Mouse (Mus musculus) liver, embryonic 11.5 days (tissue): ENCODE results near the gene Clrn3. TPM values are rescaled to one million over a fixed set of nuclear protein-coding genes. Genes with fewer than 3 reads are reported as not detected.

Source experiments
- ATAC-seq: fragments of 200-750 bp; cut with Nextera tagmentation; replicated peaks from 2 replicates; pipeline ENCODE4 v1.8.0; 2017; ENCODE audit warnings: moderate number of reproducible peaks, mild to moderate bottlenecking, moderate TSS enrichment, moderate library complexity; ENCODE audit not compliant: low FRiP score
- DNase-seq: peaks from one replicate; pipeline ENCODE4 v3.0.0-alpha.2; 2017; ENCODE audit warnings: low spot score
- H3K27ac ChIP-seq: fragments of 300-500 bp; sonication (generic); 2 replicates; pipeline ENCODE4 v1.5.1; 2014; ENCODE audit warnings: mild to moderate bottlenecking, low read depth, low read length, control low read depth
- H3K27me3 ChIP-seq: fragments of 300-500 bp; sonication (generic); replicated peaks from 2 replicates; pipeline ENCODE4 v1.6.1; 2014; ENCODE audit warnings: low read length, mixed read lengths; ENCODE audit not compliant: control insufficient read depth, insufficient read depth
- H3K36me3 ChIP-seq: fragments of 300-500 bp; sonication (generic); 2 replicates; pipeline ENCODE4 v1.6.1; 2014; ENCODE audit warnings: mild to moderate bottlenecking, low read length, moderate library complexity, mixed read lengths; ENCODE audit not compliant: control insufficient read depth, insufficient read depth
- H3K4me1 ChIP-seq: fragments of 300-500 bp; sonication (generic); replicated peaks from 2 replicates; pipeline ENCODE4 v1.6.1; 2014; ENCODE audit warnings: low read length, mixed read lengths; ENCODE audit not compliant: control insufficient read depth, insufficient read depth
- H3K4me2 ChIP-seq: fragments of 300-500 bp; sonication (generic); 2 replicates; pipeline ENCODE4 v1.6.1; 2014; ENCODE audit warnings: mild to moderate bottlenecking, control low read depth, moderate library complexity
- H3K4me3 ChIP-seq: fragments of 300-500 bp; sonication (generic); 2 replicates; pipeline ENCODE4 v1.5.1; 2014; ENCODE audit warnings: low read depth, low read length, control low read depth
- H3K9ac ChIP-seq: fragments of 300-500 bp; sonication (generic); 2 replicates; pipeline ENCODE4 v1.6.1; 2014; ENCODE audit warnings: low read depth, low read length, control low read depth
- H3K9me3 ChIP-seq: fragments of 300-500 bp; sonication (generic); 2 replicates; pipeline ENCODE4 v1.6.1; 2016; ENCODE audit warnings: low read length, inconsistent platforms, mixed read lengths; ENCODE audit not compliant: control insufficient read depth
- WGBS: fragments of 180-500 bp; shearing (Covaris S2); extraction: QIAGEN DNeasy Blood & Tissue Kit; methylation state at CpG from one replicate; pipeline ENCODE4 v1.1.7; 2014; 5-methylcytosine and 5-hydroxymethylcytosine counted together
- polyA plus RNA-seq: library from polyadenylated mRNA; unstranded; fragments of >200 nt; fragmentation: Nextera tagmentation; extraction: Ambion mirVana; gene quantifications from 2 replicates; pipeline ENCODE4 v1.2.1, GENCODE M21; 2014

The Clrn3 gene
- polyA plus RNA-seq, 1 experiment from 2014 or later: 0.04 TPM

GRCm38 (mm10) chr7:135560280-135560679 lies 31.8 kb upstream of the Clrn3 start:
- Histone ChIP-seq H3K9me3 (no peaks in the 10 kb centered on the region), H3K4me2 (no peak overlapping the region), H3K27me3 (no peaks in the 10 kb centered on the region), H3K9ac (no peak overlapping the region), H3K27ac (no peak overlapping the region), H3K4me1 (no peaks in the 10 kb centered on the region; the same call in 1 of the 2 replicates), H3K36me3 (no peaks in the 10 kb centered on the region), H3K4me3 (no peak overlapping the region)
- 76% methylated on average over 1 of the region's 1 CpGs for WGBS
- no peak for ATAC-seq
- no peak for DNase-seq

GRCm38 (mm10) chr7:135556663-135557402 lies 28.4 kb upstream of the Clrn3 start:
- Histone ChIP-seq H3K9ac (no peak overlapping the region), H3K27me3 (no peaks in the 10 kb centered on the region), H3K27ac (no peak overlapping the region), H3K36me3 (no peaks in the 10 kb centered on the region), H3K9me3 (no peaks in the 10 kb centered on the region), H3K4me3 (no peak overlapping the region), H3K4me1 (peaks cover 6% of the 10 kb centered on the region; the same call in 1 of the 2 replicates), H3K4me2 (no peak overlapping the region)
- 62% methylated on average over 3 of the region's 3 CpGs for WGBS
- ATAC-seq: no peak
- DNase-seq: no peak

DNA sequence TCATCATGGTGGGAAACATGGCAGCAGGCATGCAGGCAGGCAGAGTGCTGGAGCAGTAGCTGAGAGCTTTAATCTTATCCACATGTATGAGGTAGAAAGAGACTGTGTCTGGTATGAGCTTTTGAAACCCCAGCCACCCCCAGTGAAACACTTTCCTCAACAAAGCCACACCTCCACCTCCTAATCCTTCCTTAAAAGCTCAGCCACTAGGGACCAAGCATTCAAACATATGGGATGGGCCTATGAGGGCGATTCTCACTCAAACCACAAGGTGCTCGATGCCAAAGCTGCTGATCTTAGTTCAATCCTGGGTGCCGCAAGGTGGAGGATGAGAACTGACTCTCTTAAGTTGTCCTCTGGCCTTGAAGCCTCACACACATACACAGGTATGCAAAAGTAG lies 25.1 kb upstream of the Clrn3 start:
- Histone ChIP-seq H3K4me1 (peaks cover 14% of the 10 kb centered on the region; the same call in 1 of the 2 replicates), H3K4me2 (no peak overlapping the region), H3K4me3 (no peak overlapping the region), H3K36me3 (no peaks in the 10 kb centered on the region), H3K9ac (no peak overlapping the region), H3K27me3 (no peaks in the 10 kb centered on the region), H3K27ac (no peak overlapping the region), H3K9me3 (no peaks in the 10 kb centered on the region)
- ATAC-seq: no peak
- 49% methylated on average over 3 of the region's 3 CpGs for WGBS
- DNase-seq: no peak

- WGBS: 61% methylated on average over 1 of the region's 1 CpGs
- Histone ChIP-seq H3K9ac (no peak overlapping the region), H3K4me1 (peaks cover 14% of the 10 kb centered on the region; the same call in 1 of the 2 replicates), H3K27me3 (no peaks in the 10 kb centered on the region), H3K27ac (no peak overlapping the region), H3K9me3 (no peaks in the 10 kb centered on the region), H3K4me2 (no peak overlapping the region), H3K36me3 (no peaks in the 10 kb centered on the region), H3K4me3 (no peak overlapping the region)
- DNase-seq (no peak), ATAC-seq (no peak)
Measured at GRCm38 (mm10) chr7:135551547-135551946, 23.1 kb upstream of the Clrn3 start.

DNA sequence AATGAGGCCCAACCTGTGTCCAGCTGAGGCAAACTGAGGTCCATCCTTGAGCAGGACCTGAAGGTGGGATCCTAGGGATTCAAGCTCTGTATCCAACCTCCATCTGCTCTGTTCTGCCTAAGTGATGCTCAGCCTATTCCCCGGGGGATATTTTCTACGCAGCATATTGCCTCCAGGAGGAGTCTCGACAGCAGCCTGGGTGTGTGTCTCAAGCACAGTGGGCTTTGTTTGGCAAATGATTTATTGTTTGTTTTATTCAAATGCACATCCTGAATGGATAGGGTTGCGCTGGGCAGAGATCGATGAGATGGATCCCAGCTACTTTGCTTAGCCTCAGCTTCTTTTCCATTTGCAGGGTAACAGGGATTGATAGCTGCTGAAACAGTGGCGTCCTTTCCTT lies 20.0 kb upstream of the Clrn3 start:
- H3K4me2 ChIP-seq: no peak overlapping the region
- no peaks in the 10 kb centered on the region for H3K36me3 ChIP-seq
- H3K4me3 ChIP-seq: no peak overlapping the region
- H3K9me3 ChIP-seq: no peaks in the 10 kb centered on the region
- DNase-seq (no peak), ATAC-seq (no peak)
- 0 out of 2 replicates have a peak, but pooled peaks cover 8% of the 10 kb centered on the region for H3K4me1 ChIP-seq
- H3K27ac ChIP-seq: no peak overlapping the region
- H3K27me3 ChIP-seq: no peaks in the 10 kb centered on the region
- 87% methylated on average over 6 of the region's 6 CpGs for WGBS
- H3K9ac ChIP-seq: no peak overlapping the region

GRCm38 (mm10) chr7:135546530-135546929 lies 18.1 kb upstream of the Clrn3 start:
- ATAC-seq: no peak
- no peak for DNase-seq
- H3K27me3 ChIP-seq: no peaks in the 10 kb centered on the region

GRCm38 (mm10) chr7:135545957-135546356 lies 17.5 kb upstream of the Clrn3 start:
- WGBS: 72% methylated on average over 7 of the region's 7 CpGs
- Histone ChIP-seq H3K4me2 (no peak overlapping the region), H3K27ac (no peak overlapping the region), H3K27me3 (no peaks in the 10 kb centered on the region), H3K9ac (no peak overlapping the region), H3K4me1 (peaks cover 7% of the 10 kb centered on the region; the same call in 1 of the 2 replicates), H3K36me3 (no peaks in the 10 kb centered on the region), H3K4me3 (no peak overlapping the region), H3K9me3 (no peaks in the 10 kb centered on the region)
- no peak for DNase-seq
- no peak for ATAC-seq

More at GRCm38 (mm10) chr7:135546530-135546929, 18.1 kb upstream of the Clrn3 start:
- Histone ChIP-seq H3K9ac (no peak overlapping the region), H3K4me3 (no peak overlapping the region), H3K9me3 (no peaks in the 10 kb centered on the region), H3K4me1 (peaks cover 8% of the 10 kb centered on the region; the same call in 1 of the 2 replicates), H3K4me2 (no peak overlapping the region), H3K36me3 (no peaks in the 10 kb centered on the region), H3K27ac (no peak overlapping the region)
- WGBS: 63% methylated on average over 5 of the region's 5 CpGs

- no peak for ATAC-seq
- Histone ChIP-seq H3K4me2 (no peak overlapping the region), H3K9me3 (no peaks in the 10 kb centered on the region), H3K4me1 (peaks cover 6% of the 10 kb centered on the region; the same call in 1 of the 2 replicates), H3K36me3 (no peaks in the 10 kb centered on the region), H3K4me3 (no peak overlapping the region), H3K27me3 (no peaks in the 10 kb centered on the region), H3K9ac (no peak overlapping the region), H3K27ac (no peak overlapping the region)
- 82% methylated on average over 6 of the region's 6 CpGs for WGBS
- no peak for DNase-seq
Measured at GRCm38 (mm10) chr7:135544321-135544720, 15.9 kb upstream of the Clrn3 start.

GRCm38 (mm10) chr7:135543033-135543432 lies 14.6 kb upstream of the Clrn3 start:
- DNase-seq: no peak
- no peak overlapping the region for H3K9ac ChIP-seq
- H3K36me3 ChIP-seq: no peaks in the 10 kb centered on the region
- no peaks in the 10 kb centered on the region for H3K27me3 ChIP-seq
- peaks cover 9% of the 10 kb centered on the region; the same call in 1 of the 2 replicates for H3K4me1 ChIP-seq
- 74% methylated on average over 3 of the region's 3 CpGs for WGBS
- no peak overlapping the region for H3K27ac ChIP-seq
- H3K4me3 ChIP-seq: no peak overlapping the region
- no peaks in the 10 kb centered on the region for H3K9me3 ChIP-seq
- H3K4me2 ChIP-seq: no peak overlapping the region
- ATAC-seq: no peak
